Mouse (Mus musculus) hindlimb bud, embryonic 11.5 days (tissue): ENCODE measurements around the gene Spc24.
"Not testable (repeated sequence)": the region's sequence is repeated elsewhere in the genome, so short reads cannot be mapped to it uniquely, and the experiment has no call there.

Source experiments
- DNase-seq: peaks from one replicate; pipeline ENCODE4 v3.0.0-alpha.2; 2012; ENCODE audit warnings: low read depth, low spot score; ENCODE audit errors: extremely low spot score

Spc24 gene

GRCm38 (mm10) chr9:21760155-21761088 is at the start of gene Spc24:
TSS of gene Spc24 (minus strand) at chr9:21760303.
- peak; percentile 94 for DNase-seq

- no peak for DNase-seq
Measured at GRCm38 (mm10) chr9:21808561-21808960, 48.5 kb upstream of the Spc24 start.

DNA sequence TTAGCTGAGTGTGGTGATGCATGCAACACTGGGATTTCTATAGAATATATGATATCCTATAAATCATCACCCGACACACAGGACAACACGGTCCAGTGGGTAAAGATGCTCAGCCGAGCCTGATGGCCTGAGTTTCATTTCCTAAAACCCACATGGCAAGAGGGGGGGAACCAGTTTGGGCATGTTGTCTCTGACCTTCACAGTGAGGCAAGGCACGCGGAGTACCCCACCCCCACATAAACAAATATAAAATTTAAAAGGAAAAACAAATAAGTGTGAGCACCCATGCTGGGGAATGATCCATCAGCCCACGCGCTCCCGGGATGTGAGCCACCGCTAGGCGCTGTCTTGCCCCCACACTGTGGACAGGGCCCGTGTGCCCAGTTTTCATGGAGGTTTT is 46.9 kb upstream of the Spc24 start:
- no peak for DNase-seq

DNA sequence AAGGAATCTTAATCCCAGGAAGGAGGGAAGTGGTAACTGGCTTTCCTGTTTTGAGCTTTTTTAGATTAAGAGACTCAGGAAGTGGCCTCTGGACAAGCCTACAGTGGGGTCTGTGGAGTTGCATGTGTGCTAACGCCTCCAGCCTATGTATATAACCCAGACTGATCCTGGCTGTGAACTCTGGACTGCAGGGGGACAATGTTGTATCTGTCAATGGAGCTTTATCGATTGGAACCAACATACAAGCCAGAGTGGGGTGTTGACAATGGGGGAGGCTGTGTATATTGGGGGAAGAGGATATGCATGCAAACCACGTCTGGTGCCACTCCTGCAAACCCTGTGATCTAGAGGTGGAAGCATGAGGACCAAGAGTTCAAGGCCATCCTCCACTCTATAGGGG is 46.3 kb upstream of the Spc24 start:
- no peak for DNase-seq

GRCm38 (mm10) chr9:21803986-21804644 is 44.0 kb upstream of the Spc24 start:
- DNase-seq, result no peak

- no peak for DNase-seq
Measured at GRCm38 (mm10) chr9:21801591-21801990, 41.5 kb upstream of the Spc24 start.

DNA sequence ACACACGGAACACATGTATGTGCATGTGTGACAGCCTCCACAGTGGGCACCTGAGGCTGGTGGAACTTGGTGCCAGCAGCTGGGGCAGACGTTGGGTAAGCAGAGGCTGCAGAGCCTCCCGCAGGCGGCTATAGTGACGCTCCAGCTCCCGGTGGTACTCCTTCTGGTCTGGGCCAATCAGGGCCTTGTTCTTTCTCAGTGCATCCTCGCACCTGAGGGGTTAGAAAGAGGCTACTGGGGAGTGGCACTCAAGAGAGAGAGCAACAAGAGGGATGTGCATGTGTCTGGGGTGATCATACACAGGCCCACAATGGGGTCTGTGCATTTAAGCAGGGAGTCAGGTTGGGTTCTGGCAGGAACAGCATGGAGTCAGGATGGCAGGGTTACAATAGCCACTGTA is 41.0 kb upstream of the Spc24 start:
- DNase-seq, result no peak

- no peak for DNase-seq
Measured at GRCm38 (mm10) chr9:21799010-21799350, 38.9 kb upstream of the Spc24 start.

DNA sequence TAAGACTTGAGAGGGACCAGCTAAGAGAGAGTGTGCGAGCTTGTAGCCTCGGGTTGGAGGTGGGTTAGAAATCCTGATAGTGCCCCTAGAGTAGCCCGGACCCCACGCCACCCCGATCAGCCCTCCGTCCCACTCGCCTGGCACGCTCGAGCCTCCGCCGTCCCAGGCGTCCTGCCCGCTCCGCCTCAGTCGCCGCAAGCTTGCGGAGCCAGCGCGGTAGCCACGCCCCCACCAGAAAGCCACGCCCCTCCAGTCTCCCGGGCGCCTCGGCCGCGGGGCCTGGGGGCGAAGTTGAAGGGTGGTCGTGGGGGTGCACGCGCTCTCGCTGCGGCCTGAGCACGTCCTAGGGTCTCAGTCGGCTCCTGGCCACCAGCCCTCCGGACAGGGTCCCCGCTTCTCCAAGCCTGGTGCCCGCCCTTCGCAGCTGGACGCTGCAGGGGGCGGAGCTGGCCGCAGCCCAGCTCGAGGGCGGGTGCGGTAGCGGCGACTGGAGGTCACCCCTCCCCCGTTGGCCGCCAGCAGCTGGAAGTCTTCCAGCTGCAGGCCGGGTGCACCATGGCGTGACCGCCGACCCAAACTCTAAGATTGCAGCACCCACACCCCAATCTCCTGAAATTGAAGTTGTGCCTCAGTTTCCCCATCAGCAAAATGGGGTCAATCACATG is 38.4 kb upstream of the Spc24 start, which contains the start of gene Kank2:
Kank2 (minus strand) TSS at position 400 of the 665 bp plus-strand sequence.
- DNase-seq, result no peak

- no peak for DNase-seq
Measured at GRCm38 (mm10) chr9:21797921-21798344, 37.8 kb upstream of the Spc24 start.

- no peak for DNase-seq
Measured at GRCm38 (mm10) chr9:21796919-21797318, 36.8 kb upstream of the Spc24 start.

- DNase-seq, result no peak
Measured at GRCm38 (mm10) chr9:21796259-21796658, 36.2 kb upstream of the Spc24 start.

DNA sequence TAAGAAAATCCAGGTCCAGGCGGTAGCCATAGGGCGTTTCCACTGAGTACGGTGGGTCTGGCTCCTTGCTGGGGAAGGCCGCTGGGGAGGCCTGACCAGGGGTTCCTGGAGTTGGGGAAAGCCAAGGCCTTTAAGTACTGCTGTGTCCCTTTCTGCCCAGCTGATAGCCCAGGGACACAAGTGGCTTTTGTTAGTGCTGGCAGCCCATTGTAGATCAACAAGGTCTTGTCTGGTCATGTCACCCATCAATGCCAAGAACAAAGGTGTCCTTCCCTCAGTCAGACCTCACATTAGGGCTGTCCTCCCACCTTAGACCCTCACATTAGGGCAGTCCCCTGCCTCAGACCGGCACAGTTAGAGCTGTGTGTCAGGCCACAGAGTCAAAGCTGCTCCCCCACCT is 35.5 kb upstream of the Spc24 start:
- DNase-seq, result no peak

DNA sequence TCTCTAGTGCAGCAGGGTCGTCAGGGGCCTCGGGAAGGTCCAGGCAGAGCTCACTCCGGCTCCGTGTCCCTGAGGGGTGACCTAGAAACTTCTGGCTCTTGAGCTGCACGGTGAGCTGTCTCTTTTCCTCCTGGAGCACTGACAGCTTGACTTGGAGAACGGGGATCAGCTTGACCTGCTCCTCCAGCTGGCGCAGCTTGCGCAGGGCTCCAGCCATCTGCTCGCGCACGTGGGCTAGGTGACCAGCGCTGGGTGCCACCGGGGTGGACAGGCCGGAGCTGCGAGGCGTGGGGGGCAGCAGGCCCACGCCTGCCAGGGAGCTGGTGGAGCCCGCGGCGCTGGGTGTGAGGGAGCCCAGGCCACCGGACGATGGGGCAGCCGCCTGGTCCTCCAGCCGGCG is 34.8 kb upstream of the Spc24 start:
- no peak for DNase-seq

DNA sequence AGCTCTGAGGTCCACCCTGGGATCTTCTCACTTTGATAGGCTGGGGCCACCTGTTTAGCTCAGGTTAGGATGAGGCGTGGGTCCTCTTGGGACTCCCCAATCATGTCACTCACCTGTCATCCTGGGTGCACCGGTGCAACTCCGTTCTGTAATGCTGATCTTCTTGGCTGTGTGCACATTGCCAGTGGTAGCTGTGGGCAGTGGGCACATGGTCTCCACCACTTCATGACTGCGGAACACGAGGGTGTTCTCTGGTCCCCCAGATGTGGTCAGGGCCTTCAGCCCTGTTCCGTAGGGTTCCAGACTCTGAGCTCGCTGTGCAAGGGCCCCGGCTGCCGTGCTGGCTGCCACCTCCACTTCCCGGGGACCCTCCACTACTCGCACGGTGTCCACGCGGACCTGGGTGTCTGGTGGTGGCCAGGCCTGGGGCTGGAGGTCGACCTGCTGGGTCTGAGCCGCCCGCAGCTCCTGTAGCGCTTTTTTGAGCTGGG is 34.3 kb upstream of the Spc24 start:
- no peak for DNase-seq

DNA sequence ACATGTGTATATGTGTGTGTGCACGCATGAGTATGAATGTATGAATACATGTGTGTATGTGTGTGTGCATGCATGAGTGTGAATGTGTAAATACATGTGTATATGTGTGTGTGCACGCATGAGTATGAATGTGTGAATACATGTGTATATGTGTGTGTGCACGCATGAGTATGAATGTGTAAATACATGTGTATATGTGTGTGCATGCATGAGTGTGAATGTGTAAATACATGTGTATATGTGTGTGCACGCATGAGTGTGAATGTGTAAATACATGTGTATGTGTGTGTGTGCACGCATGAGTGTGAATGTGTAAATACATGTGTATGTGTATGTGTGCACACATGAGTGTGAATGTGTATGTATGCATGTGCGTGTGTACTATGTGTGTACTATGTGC is 33.4 kb upstream of the Spc24 start:
- DNase-seq, result not testable (repeated sequence)

GRCm38 (mm10) chr9:21792644-21793043 is 32.5 kb upstream of the Spc24 start:
- no peak for DNase-seq

DNA sequence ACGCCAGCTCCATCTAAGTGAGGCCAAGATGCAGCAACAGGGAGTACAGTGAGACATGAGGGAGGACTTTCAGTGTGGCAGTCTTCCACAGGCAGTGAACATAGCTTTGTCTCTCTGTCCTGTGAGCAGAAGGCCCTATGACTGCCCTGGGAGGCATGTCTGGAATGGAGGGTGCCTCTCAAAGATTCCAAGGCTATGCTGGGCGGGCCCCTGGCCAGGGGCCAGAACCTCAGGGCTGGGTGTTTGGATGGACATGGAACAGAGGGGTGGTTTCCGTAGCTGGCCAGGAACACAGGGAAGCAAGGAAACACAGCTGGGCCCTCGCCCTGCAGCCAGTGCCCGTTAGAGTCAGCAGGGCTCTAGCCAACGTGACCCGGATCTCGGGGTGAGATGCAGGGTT is 31.8 kb upstream of the Spc24 start:
- no peak for DNase-seq

DNA sequence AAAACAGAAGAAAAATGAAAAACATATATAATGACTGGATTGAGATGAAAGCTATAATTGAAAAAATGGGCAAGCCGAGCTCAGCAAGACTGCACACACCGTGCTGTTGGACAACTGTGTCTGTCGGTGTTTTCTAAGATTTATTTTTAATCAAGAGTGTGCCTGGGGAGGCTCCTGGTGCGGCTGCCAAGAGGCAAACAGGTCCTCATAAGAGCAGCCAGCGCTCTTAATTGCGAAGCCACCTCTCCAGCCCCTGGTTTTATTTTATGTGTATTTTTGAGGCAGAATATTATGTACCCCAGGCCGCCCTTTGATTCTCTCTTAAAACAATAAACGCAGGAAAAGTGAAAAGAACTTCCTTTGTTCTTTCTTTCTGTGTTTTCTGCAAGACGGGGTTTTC is 28.1 kb upstream of the Spc24 start:
- DNase-seq, result no peak

DNA sequence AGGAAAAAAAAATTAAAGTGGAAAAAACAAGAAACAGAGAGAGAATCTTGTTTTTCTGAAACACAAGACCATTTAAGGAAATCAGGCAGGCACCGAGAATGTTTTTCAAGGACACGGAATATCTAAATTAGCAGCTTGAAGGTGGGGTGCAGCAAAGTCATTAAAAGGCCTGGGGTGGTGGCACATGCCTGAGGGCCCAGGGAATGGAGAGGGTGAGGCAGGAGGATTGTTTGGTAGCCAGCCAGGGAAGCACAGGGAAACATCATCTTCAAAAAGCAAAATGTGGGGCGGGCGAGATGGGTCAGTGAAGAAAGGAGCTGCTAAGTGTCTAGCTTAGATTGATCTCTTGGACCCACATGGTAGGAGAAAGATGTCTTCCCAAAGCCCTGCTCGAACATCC is 27.6 kb upstream of the Spc24 start:
- DNase-seq, result no peak

DNA sequence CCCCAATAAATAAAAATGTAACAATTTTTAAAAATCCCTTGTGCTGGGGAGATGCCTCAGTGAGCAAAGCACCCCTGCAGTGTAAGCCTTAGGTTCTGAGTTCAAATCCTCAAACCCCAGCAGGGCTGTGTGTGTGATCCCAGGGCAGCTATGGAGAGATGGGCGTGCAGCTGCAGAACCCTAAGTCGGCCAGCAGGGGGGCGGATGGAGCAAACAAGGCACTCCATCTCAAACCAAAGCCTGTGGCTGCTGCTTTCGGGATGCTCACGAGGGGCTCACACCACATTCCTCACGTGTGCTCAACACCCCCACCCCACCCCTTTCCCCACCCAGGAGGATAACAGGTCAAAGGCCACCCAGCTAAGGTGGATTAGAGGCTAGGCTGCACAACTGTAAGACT is 26.8 kb upstream of the Spc24 start:
- DNase-seq, result no peak

GRCm38 (mm10) chr9:21786309-21786708 is 26.2 kb upstream of the Spc24 start:
- DNase-seq, result not testable (repeated sequence)
